Mouse (Mus musculus) spleen, postnatal 4 days (tissue): ENCODE results near the gene Il1r2.

Source experiments
- DNase-seq, 2 experiments: peaks; one replicate each; pipeline ENCODE4 v3.0.0; 2022; ENCODE audit warnings: low spot score in 2 of 2

Gene Il1r2

DNA sequence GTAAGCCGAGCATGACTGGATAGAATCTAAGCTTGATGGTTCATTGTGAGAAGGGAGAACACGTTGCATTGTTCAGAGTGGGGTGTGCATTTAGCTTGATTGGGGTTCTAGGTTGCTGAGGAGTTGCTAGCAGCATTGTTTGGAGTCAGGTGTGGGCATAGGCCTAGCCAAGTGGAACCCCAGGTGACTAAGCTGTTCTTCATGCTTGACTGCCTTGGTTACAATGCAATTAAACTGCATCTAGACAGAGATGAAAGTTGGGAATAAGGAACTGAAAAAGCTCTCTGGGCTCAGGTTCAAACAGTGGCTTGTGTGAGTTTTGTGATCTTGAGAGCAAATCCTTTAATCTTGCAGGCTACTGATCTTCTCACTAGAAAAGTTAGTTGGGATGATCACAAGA lies 55.4 kb downstream of the Il1r2 start:
- no peak for DNase-seq

DNA sequence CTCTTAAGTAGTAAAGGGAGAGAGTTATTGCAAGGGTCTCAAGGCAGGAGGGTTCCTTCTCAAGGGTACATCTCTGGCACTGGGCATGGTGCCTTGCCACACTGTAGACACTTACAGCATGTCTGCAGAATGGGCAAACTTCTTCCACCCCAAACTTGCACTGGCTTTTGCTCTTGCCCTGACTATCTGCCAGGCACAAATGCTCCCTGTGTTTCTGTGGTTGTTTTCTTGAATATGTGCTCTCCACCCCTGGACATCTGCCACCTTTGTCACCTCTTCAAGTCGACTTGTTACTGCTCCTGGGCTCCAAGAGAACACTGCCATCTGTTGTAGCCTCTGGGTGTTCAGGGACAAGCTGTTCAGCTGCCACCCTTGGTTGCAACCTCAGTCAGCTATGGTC lies 57.8 kb downstream of the Il1r2 start:
- no peak for DNase-seq

DNA sequence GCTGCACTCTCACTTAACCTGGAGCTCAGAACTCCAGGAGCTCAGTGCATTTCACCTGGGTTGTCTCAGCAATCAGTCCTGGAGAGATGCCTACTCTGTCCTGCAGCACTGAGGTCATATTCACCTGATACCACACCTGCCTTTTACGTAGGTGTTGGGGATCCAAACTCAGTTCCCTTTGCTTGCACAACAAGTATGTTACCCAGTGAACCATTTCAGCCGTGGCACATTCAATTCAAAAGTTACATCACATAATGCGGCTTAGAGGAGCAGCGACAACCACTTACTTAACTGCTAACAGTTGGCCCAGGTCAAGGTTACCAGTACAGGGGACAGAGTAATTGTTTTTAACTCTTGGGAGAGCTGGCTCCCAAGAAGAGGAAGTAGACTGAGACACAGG lies 58.8 kb downstream of the Il1r2 start:
- no peak for DNase-seq

DNA sequence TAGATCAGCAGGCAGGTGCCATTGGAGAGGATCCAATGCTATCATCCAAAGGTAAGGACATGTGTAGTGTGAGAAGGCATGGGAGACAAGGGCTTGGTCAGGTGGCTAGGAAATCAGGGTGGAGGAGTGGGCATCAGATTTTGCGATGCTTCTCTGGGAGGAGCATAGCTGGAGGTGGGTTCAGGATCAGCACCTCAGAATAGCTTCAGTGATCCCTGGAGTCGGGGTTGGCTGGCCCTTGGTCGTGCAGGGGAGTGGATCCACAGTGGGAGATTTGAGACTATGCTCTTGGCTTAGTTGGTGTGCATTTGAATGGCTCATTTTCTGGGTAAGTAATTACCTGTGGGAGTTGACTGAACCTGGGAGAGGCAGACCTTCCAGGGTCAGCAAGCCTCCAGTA lies 59.7 kb downstream of the Il1r2 start:
- DNase-seq, result no peak

DNA sequence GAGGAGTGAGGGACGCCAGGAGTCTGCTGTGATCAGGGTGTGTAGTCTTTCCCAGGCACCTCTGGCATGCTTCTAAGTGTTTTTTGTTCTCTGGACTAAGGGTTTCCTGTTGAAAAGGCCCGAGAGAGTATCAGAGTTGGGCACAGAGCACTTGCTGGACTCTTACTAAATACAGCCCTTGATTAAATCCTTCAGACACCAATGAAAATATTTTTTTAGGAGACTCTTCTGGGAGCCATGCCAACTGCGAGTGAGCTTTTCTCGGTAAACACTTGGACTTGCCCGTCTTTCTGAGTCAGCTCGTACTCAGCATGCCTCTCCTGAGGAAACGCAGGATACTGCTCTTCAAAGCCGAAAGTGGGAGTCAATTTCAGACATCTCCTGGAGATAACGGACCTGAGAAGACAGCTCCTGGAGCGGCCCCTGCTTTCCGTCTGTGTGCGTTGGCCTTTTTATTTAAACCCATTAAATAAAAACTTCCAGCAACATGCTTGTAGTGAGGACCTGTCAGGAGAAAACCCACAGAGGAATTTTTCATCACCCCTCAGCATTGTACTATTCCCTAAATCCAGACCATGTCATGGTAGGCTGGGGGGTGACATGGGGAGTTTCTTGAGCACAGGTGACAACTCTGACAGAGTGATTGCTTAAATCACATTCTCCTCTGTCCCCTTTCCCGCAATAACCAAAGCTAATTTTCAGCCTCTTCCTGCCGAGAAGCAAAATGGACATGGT lies 66.1 kb downstream of the Il1r2 start:
- DNase-seq, result peak in 1 of 2 experiments; percentile 41

DNA sequence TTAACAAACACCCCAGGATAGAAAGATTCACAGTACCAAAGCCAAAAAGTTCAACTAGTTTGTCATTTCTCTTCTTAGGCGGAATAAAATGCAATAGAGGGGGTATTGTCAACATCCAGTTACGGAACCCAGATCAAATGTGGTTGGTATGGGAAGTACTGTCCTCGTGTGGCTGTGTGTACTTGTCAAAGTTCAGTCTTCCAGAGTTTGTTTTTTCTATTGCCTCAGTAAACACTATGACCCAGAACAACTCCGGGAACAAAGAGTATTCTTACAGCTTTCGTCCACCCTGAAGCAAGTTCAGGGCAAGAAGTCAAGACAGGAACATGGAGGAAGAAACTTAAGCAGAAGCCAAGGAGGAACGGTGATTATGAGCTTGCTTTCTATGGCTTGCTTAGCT lies 82.2 kb downstream of the Il1r2 start:
- no peak for DNase-seq

DNA sequence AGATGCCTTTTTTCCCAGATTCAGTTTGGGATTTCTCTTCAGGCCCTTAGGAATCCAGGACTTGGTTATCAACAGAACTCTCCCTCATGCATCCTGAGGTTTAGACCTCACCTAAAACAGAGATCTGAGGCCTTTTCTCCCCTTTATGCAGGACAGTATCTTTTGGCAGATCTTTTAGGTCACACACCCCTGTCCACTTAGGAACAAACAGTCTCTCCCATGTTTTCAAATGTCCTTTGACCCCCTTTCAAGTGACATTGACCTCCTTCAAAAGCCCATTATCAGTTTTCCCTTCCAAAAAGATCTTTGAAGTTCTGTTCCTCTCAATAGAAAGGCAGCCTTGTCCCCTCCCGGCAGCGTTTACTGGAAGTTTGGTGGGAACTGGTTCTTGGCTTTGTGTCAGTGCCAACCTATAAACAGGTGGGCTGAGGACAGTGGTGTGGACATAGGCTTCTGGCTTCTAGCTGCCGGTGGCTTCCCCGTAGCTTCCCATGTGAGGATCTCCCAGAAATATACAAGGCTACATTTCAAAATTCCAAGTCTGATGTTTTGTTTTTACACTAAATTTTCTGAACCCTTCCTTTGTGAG lies 89.5 kb downstream of the Il1r2 start:
- DNase-seq, result no peak

DNA sequence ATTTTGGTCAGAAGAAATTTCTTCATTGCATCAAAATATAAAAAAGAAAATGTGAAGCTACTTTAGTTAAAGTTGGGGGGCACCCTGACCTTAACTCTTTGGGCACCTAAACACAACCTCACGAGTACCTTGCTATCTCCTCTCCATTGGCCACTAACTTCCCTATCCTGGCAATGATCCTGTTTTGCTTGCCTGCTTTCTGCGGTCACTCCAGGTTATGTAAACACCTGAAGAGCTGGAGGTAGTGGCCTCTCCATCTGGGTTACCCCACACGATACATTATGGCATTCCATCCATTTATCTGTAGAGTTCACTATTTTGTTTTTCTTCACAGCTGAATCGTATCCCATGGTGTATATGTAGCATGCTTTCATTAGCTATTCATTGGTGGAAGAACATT lies 90.5 kb downstream of the Il1r2 start:
- DNase-seq, result no peak

DNA sequence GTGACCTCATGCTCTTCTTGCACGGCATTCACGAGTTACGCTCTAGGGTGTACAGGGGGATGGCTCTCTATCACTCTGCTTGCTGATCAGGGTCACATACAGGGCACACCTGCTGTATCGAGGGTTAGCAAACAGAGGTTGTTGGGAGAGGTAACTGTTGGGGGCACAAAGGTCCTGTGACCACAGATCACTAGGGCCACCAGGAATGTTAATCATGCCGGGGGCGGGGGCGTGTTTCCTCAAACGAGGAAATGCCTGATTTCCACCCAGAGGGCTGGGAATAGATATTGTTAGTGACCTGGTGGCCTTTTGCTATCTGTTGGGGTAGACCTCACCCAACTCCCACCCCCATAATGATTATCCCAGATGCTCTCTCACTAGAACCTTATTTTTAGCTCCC lies 93.7 kb downstream of the Il1r2 start:
- DNase-seq, result no peak

DNA sequence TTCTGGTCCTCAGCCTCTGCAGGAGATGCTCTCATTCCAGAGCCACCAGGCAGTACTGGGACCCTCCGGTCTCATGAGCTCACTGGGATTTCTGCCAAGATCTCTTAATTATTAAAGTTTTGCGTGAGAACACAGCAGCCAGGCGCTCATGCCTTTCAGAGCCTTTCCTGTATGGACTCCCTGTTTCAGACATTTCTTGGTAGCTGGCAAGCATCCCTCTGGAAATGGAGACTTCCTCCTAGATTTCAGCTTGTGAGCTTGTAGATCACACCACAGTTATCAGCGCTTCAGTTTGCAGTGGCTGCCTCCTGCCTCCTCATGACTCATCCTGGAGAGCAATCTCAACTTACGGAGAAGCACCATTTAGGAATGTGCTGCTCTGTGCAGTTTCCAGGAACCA lies 98.0 kb downstream of the Il1r2 start:
- DNase-seq, result no peak

DNA sequence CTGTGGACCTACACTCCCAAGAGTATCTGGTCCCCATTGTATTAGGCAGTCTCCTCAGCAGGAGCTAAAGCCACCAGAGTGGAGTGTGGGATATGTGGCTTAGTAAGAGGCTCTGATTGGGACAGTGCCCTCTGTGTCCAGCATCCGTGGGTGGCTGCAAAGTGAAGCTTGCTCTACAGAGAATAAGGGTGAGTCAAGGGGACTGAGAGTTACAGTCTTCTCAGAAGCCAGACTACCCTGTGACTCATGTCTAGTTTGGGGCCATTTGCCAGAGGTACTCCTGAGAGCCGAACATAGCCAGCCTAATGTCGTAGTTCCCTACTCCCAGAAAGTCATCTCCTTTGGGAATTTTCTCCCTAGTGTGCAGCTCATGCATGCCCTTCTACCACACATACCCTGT lies 100.3 kb downstream of the Il1r2 start:
- DNase-seq, result no peak
